ENCODE assay signal across 8 mouse cellular contexts in the genomic region with DNA sequence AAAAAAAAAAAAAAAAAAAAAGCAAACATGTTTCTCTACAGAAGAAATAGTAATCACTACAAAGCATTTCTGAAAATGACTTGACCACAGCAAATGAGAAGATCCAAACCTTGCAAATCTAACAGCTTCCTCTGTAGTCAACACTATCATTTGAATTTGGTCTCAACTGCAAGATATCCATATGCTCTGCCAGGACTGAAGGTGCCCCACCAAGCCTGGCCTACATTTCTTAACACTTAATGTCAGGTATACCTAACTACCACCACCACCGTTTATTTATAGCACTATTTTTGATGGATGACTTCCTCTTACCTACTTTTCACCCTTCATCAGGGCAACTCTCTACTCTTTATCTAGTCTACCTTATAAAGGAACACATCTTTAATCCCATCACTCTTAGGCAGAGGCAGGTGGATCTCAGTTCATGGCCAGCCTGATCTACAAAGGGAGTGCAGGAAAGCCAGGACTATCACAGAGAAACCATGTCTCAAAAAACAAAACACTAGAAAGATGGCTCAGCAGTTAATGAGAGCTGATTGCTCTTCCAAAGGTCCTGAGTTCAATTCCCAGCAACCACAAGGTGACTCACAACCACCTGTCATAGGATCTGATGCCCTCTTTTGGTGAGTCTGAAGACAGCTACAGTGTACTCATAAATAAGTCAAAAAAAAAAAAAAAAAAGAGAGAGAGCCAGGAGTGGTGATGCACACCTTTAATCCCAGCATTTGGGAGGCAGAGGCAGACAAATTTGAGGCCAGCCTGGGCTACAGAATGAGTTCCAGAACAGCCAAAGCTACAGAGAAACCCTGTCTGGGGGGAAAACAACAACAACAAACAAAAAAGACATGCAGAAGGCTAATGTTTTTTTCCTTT. TPM values are rescaled to one million over a fixed set of nuclear protein-coding genes. Genes with fewer than 3 reads are reported as not detected.
DNase-seq lines count a peak whose midpoint lies in the region; ATAC-seq and TF ChIP-seq lines count a peak whose summit lies in the region.

No protein-coding gene starts in this region.

- no peaks in the 10 kb centered on the region for H3K27me3 ChIP-seq in heart, embryonic 15.5 days
- no peaks in the 10 kb centered on the region for H3K27me3 ChIP-seq in hindbrain, embryonic 13.5 days
- H3K27me3 ChIP-seq in midbrain, embryonic 12.5 days, result no peaks in the 10 kb centered on the region

- no peak for DNase-seq in heart, postnatal 25 days (ENCODE audit: low spot score)
- no peak for DNase-seq in ES-E14 (ENCODE audit: low read depth, low spot score)
- DNase-seq in cerebellum, adult 9-11 months, result no peak
- no peak for DNase-seq in thymus, adult 18-20 months
- no peak for DNase-seq in layer of hippocampus, adult 9-10 months (ENCODE audit: low spot score)

- H3K4me3 ChIP-seq in heart, embryonic 15.5 days, result peak overlapping the region; percentile 76
- H3K4me3 ChIP-seq in ES-E14 (ENCODE audit: insufficient read depth in 1 of 2, low read depth in 1 of 2, low read length in 2 of 2, poor library complexity in 1 of 2, severe bottlenecking in 1 of 2), result peak overlapping the region; percentile 46 to 98
- H3K4me3 ChIP-seq in hindbrain, embryonic 13.5 days, result peak overlapping the region; percentile 93
- peak overlapping the region; percentile 93 for H3K4me3 ChIP-seq in midbrain, embryonic 12.5 days

- H3K9me3 ChIP-seq in heart, embryonic 15.5 days (replicated peaks), result no peaks in the 10 kb centered on the region
- no peaks in the 10 kb centered on the region for H3K9me3 ChIP-seq in ES-E14 (ENCODE audit: control insufficient read depth, insufficient read depth, low read depth, low read length)
- no peaks in the 10 kb centered on the region for H3K9me3 ChIP-seq in hindbrain, embryonic 13.5 days
- no peaks in the 10 kb centered on the region for H3K9me3 ChIP-seq in midbrain, embryonic 12.5 days

- no peak overlapping the region for H3K27ac ChIP-seq in heart, embryonic 15.5 days
- H3K27ac ChIP-seq in ES-E14 (ENCODE audit: insufficient read depth, low read depth, low read length, poor library complexity, severe bottlenecking), result no peak overlapping the region
- no peak overlapping the region for H3K27ac ChIP-seq in hindbrain, embryonic 13.5 days
- no peak overlapping the region for H3K27ac ChIP-seq in midbrain, embryonic 12.5 days (replicated peaks)

- in situ Hi-C loops in ES-E14 (cut with MboI; ENCODE audit: low sequenced_read_pairs in 2 of 2, unreplicated experiment in 2 of 2), result no loop called here

- no peak overlapping the region for H3K9ac ChIP-seq in heart, embryonic 15.5 days
- H3K9ac ChIP-seq in ES-E14 (ENCODE audit: insufficient read depth, low read depth, low read length, poor library complexity, severe bottlenecking), result peak overlapping the region; percentile 45; the same call in 1 of the 2 replicates
- H3K9ac ChIP-seq in hindbrain, embryonic 13.5 days, result no peak overlapping the region
- H3K9ac ChIP-seq in midbrain, embryonic 12.5 days (replicated peaks), result no peak overlapping the region

- peaks cover 16% of the 10 kb centered on the region for H3K36me3 ChIP-seq in heart, embryonic 15.5 days
- H3K36me3 ChIP-seq in ES-E14 (ENCODE audit: control insufficient read depth, insufficient read depth, low read length, poor library complexity, severe bottlenecking), result peaks cover 12% of the 10 kb centered on the region
- peaks cover 11% of the 10 kb centered on the region for H3K36me3 ChIP-seq in hindbrain, embryonic 13.5 days
- H3K36me3 ChIP-seq in midbrain, embryonic 12.5 days, result peaks cover 14% of the 10 kb centered on the region

- ATAC-seq in heart, embryonic 15.5 days (replicated peaks; ENCODE audit: insufficient number of reproducible peaks, insufficient read depth, low FRiP score, low read depth), result no peak
- no peak for ATAC-seq in hindbrain, embryonic 13.5 days (ENCODE audit: low FRiP score)
- no peak for ATAC-seq in midbrain, embryonic 12.5 days (ENCODE audit: low FRiP score, low read depth)

- peak overlapping the region; percentile 62 for H3K4me2 ChIP-seq in heart, embryonic 15.5 days
- peak overlapping the region; percentile 82 for H3K4me2 ChIP-seq in hindbrain, embryonic 13.5 days
- peak overlapping the region; percentile 74 for H3K4me2 ChIP-seq in midbrain, embryonic 12.5 days (replicated peaks)

- intact Hi-C loops in heart, postnatal 25 days (cut with DNase I), result loop anchor here (5.0 kb wide), 1 partner anchor 79 kb away; a partner anchor contains a TSS

- peaks cover 38% of the 10 kb centered on the region for H3K4me1 ChIP-seq in heart, embryonic 15.5 days (replicated peaks)
- H3K4me1 ChIP-seq in ES-E14 (ENCODE audit: control insufficient read depth in 2 of 2, insufficient read depth in 2 of 2, low read length in 2 of 2, poor library complexity in 1 of 2), result peaks cover 5 to 9% of the 10 kb centered on the region in 2 experiments; a peak in 3 of 4 replicates
- H3K4me1 ChIP-seq in hindbrain, embryonic 13.5 days (replicated peaks), result peaks cover 43% of the 10 kb centered on the region
- H3K4me1 ChIP-seq in midbrain, embryonic 12.5 days, result peaks cover 25% of the 10 kb centered on the region

- 64% methylated on average over 1 of the region's 1 CpGs for WGBS in heart, embryonic 15.5 days
- 95% methylated on average over 1 of the region's 1 CpGs for WGBS in hindbrain, embryonic 13.5 days
- 97% methylated on average over 1 of the region's 1 CpGs for WGBS in midbrain, embryonic 12.5 days

TF ChIP-seq in ES-E14, 5 proteins besides CTCF, POLR2A, EP300 and RAD21:
- TF ChIP-seq MAFK (IDR thresholded peaks at IDR 0.05; ENCODE audit: insufficient read depth, low read depth, low read length) (no peak), ZNF384 (IDR thresholded peaks at IDR 0.05; ENCODE audit: low read depth, low read length) (peak; percentile 63; the same call in 1 of the 2 replicates)

RNA-seq across cellular contexts. Expression of a gene that starts 2.3 kb away (rescaled TPM):
- polyA plus RNA-seq in heart, embryonic 15.5 days (2015; fragmentation: Nextera tagmentation; extraction: Ambion mirVana), result 326 and 346 TPM in 2 replicates
- total RNA-seq in heart, postnatal 25 days (2021), result 100 to 1,000 TPM; 132 to 147 TPM
- 242 and 267 TPM in 2 replicates for total RNA-seq in ES-E14 (2012; rRNA removed)
- 623 and 652 TPM in 2 replicates for polyA plus RNA-seq in hindbrain, embryonic 13.5 days (2015; fragmentation: Nextera tagmentation; extraction: Ambion mirVana)
- polyA plus RNA-seq in midbrain, embryonic 12.5 days (2016; fragmentation: Nextera tagmentation; extraction: Ambion mirVana), result 770 and 818 TPM in 2 replicates

RNA-seq across cellular contexts. Expression of a gene that starts 9.0 kb away (rescaled TPM):
- polyA plus RNA-seq in heart, embryonic 15.5 days (2015; fragmentation: Nextera tagmentation; extraction: Ambion mirVana), result 27.8 and 32.6 TPM in 2 replicates
- not detected for total RNA-seq in heart, postnatal 25 days (2021)
- 3.3 and 6.4 TPM in 2 replicates for total RNA-seq in ES-E14 (2012; rRNA removed)
- polyA plus RNA-seq in hindbrain, embryonic 13.5 days (2015; fragmentation: Nextera tagmentation; extraction: Ambion mirVana), result 51.5 and 54.6 TPM in 2 replicates
- polyA plus RNA-seq in midbrain, embryonic 12.5 days (2016; fragmentation: Nextera tagmentation; extraction: Ambion mirVana), result 62.6 and 69.2 TPM in 2 replicates

RNA-seq across cellular contexts. Expression of a gene that starts 59.3 kb away (rescaled TPM):
- not detected in 2 replicates for polyA plus RNA-seq in heart, embryonic 15.5 days (2015; fragmentation: Nextera tagmentation; extraction: Ambion mirVana)
- not detected for total RNA-seq in heart, postnatal 25 days (2021)
- total RNA-seq in ES-E14 (2012; rRNA removed), result not detected in 2 replicates
- polyA plus RNA-seq in hindbrain, embryonic 13.5 days (2015; fragmentation: Nextera tagmentation; extraction: Ambion mirVana), result not detected in 2 replicates
- polyA plus RNA-seq in midbrain, embryonic 12.5 days (2016; fragmentation: Nextera tagmentation; extraction: Ambion mirVana), result not detected in 2 replicates
